Mouse (Mus musculus) kidney, embryonic 14.5 days (tissue): Measurements from ENCODE around the gene Kcnd1. TPM values are rescaled to one million over a fixed set of nuclear protein-coding genes. Genes with fewer than 3 reads are reported as not detected.
A peak's percentile ranks its signal among the peaks of the same experiment; 100 is the strongest.

Experiments
- ATAC-seq: fragments of 200-750 bp; cut with Nextera tagmentation; 2 replicates; pipeline ENCODE4 v1.8.0; 2017; ENCODE audit warnings: moderate number of reproducible peaks, mild to moderate bottlenecking, moderate TSS enrichment, moderate library complexity; ENCODE audit not compliant: low FRiP score, low TSS enrichment
- H3K27ac ChIP-seq: fragments of 300-500 bp; sonication (generic); 2 replicates; pipeline ENCODE4 v1.5.1; 2014; ENCODE audit warnings: low read depth, mild to moderate bottlenecking, low read length, moderate library complexity, mixed read lengths
- H3K27me3 ChIP-seq: fragments of 300-500 bp; sonication (generic); 2 replicates; pipeline ENCODE4 v1.6.1; 2014; ENCODE audit warnings: mild to moderate bottlenecking, low read length; ENCODE audit not compliant: control insufficient read depth, insufficient read depth
- H3K36me3 ChIP-seq: fragments of 300-500 bp; sonication (generic); 2 replicates; pipeline ENCODE4 v1.6.1; 2014; ENCODE audit warnings: low read length, mixed read lengths; ENCODE audit not compliant: control insufficient read depth, insufficient read depth
- H3K4me1 ChIP-seq: fragments of 300-500 bp; sonication (generic); 2 replicates; pipeline ENCODE4 v1.6.1; 2014; ENCODE audit warnings: low read length, mixed read lengths; ENCODE audit not compliant: control insufficient read depth, insufficient read depth
- H3K4me2 ChIP-seq: fragments of 300-500 bp; sonication (generic); replicated peaks from 2 replicates; pipeline ENCODE4 v1.6.1; 2014; ENCODE audit warnings: low read depth, mild to moderate bottlenecking, low read length
- H3K4me3 ChIP-seq: fragments of 300-500 bp; sonication (generic); 2 replicates; pipeline ENCODE4 v1.5.1; 2014; ENCODE audit warnings: mild to moderate bottlenecking, low read length
- H3K9ac ChIP-seq: fragments of 300-500 bp; sonication (generic); 2 replicates; pipeline ENCODE4 v1.6.1; 2014; ENCODE audit warnings: low read depth, mild to moderate bottlenecking, low read length, moderate library complexity
- H3K9me3 ChIP-seq: fragments of 300-500 bp; sonication (generic); 2 replicates; pipeline ENCODE4 v1.6.1; 2016; ENCODE audit warnings: low read length; ENCODE audit not compliant: control insufficient read depth
- WGBS: fragments of 180-500 bp; shearing (Covaris S2); extraction: QIAGEN DNeasy Blood & Tissue Kit; methylation state at CpG from one replicate; pipeline ENCODE4 v1.1.7; 2014; 5-methylcytosine and 5-hydroxymethylcytosine counted together
- polyA plus RNA-seq: library from polyadenylated mRNA; unstranded; fragments of >200 nt; fragmentation: Nextera tagmentation; extraction: Ambion mirVana; gene quantifications from 2 replicates; pipeline ENCODE4 v1.2.1, GENCODE M21; 2014

Kcnd1 gene
- polyA plus RNA-seq, 1 experiment from 2014 or later, result 1.7 TPM

- H3K4me1 ChIP-seq, result no peaks in the 10 kb centered on the region
- no peak overlapping the region for H3K4me2 ChIP-seq
- 100% methylated on average over 1 of the region's 1 CpGs for WGBS
- H3K27me3 ChIP-seq, result no peaks in the 10 kb centered on the region
- no peak overlapping the region for H3K9ac ChIP-seq
- ATAC-seq, result no peak
- peaks cover 15% of the 10 kb centered on the region; the same call in 1 of the 2 replicates for H3K36me3 ChIP-seq
- no peak overlapping the region for H3K4me3 ChIP-seq
- no peak overlapping the region for H3K27ac ChIP-seq
- H3K9me3 ChIP-seq, result no peaks in the 10 kb centered on the region
Measured at GRCm38 (mm10) chrX:7867141-7867540, 45.1 kb downstream of the Kcnd1 start.

GRCm38 (mm10) chrX:7868506-7868905 lies 46.4 kb downstream of the Kcnd1 start:
- Histone ChIP-seq H3K4me1 (no peaks in the 10 kb centered on the region), H3K27me3 (no peaks in the 10 kb centered on the region), H3K4me3 (no peak overlapping the region), H3K36me3 (peaks cover 23% of the 10 kb centered on the region; the same call in 1 of the 2 replicates), H3K4me2 (no peak overlapping the region), H3K9me3 (no peaks in the 10 kb centered on the region), H3K9ac (no peak overlapping the region), H3K27ac (no peak overlapping the region)
- ATAC-seq, result no peak
- 52% methylated on average over 2 of the region's 2 CpGs for WGBS

- no peak for ATAC-seq
- H3K27ac ChIP-seq, result no peak overlapping the region
- no peaks in the 10 kb centered on the region for H3K27me3 ChIP-seq
- no peak overlapping the region for H3K9ac ChIP-seq
- no peaks in the 10 kb centered on the region for H3K4me1 ChIP-seq
- no peak overlapping the region for H3K4me3 ChIP-seq
- 55% methylated on average over 3 of the region's 3 CpGs for WGBS
- no peaks in the 10 kb centered on the region for H3K9me3 ChIP-seq
- no peak overlapping the region for H3K4me2 ChIP-seq
- H3K36me3 ChIP-seq, result peaks cover 26% of the 10 kb centered on the region; the same call in 1 of the 2 replicates
Measured at GRCm38 (mm10) chrX:7869826-7870225, 47.7 kb downstream of the Kcnd1 start.

GRCm38 (mm10) chrX:7878007-7878419 lies 55.9 kb downstream of the Kcnd1 start, which contains the start of gene Pim2:
TSS of gene Pim2 (plus strand) at chrX:7878262.
- ATAC-seq, result peak; percentile 93
- no peaks in the 10 kb centered on the region for H3K4me1 ChIP-seq
- WGBS, result 21% methylated on average over 38 of the region's 38 CpGs
- H3K9me3 ChIP-seq, result no peaks in the 10 kb centered on the region
- peak within 1 kb of the TSS; percentile 28; the same call in 1 of the 2 replicates for H3K9ac ChIP-seq
- peaks cover 9% of the 10 kb centered on the region; the same call in 1 of the 2 replicates for H3K36me3 ChIP-seq
- H3K27ac ChIP-seq, result no peak within 1 kb of the TSS
- peak within 1 kb of the TSS; percentile 46 for H3K4me3 ChIP-seq
- H3K27me3 ChIP-seq, result no peaks in the 10 kb centered on the region
- peak within 1 kb of the TSS; percentile 70 for H3K4me2 ChIP-seq

- H3K9ac ChIP-seq, result peak overlapping the region; percentile 28; the same call in 1 of the 2 replicates
- no peaks in the 10 kb centered on the region for H3K9me3 ChIP-seq
- 29% methylated on average over 21 of the region's 21 CpGs for WGBS
- peak overlapping the region; percentile 46 for H3K4me3 ChIP-seq
- no peak overlapping the region for H3K27ac ChIP-seq
- ATAC-seq, result no peak; the same call in none of the 2 replicates
- no peaks in the 10 kb centered on the region for H3K27me3 ChIP-seq
- no peaks in the 10 kb centered on the region for H3K4me1 ChIP-seq
- H3K36me3 ChIP-seq, result peaks cover 7% of the 10 kb centered on the region; the same call in 1 of the 2 replicates
- peak overlapping the region; percentile 70 for H3K4me2 ChIP-seq
Measured at GRCm38 (mm10) chrX:7878495-7878894, 56.4 kb downstream of the Kcnd1 start.

- Histone ChIP-seq H3K36me3 (peaks cover 4% of the 10 kb centered on the region; the same call in 1 of the 2 replicates), H3K9me3 (no peaks in the 10 kb centered on the region), H3K4me2 (peak overlapping the region; percentile 31), H3K9ac (no peak overlapping the region), H3K27ac (no peak overlapping the region), H3K27me3 (no peaks in the 10 kb centered on the region), H3K4me3 (no peak overlapping the region; the same call in 1 of the 2 replicates), H3K4me1 (no peaks in the 10 kb centered on the region)
- 17% methylated on average over 11 of the region's 11 CpGs for WGBS
- peak; percentile 29 for ATAC-seq
Measured at GRCm38 (mm10) chrX:7879819-7880218, 57.7 kb downstream of the Kcnd1 start.

- H3K9ac ChIP-seq, result peak within 1 kb of the TSS; percentile 45; the same call in 1 of the 2 replicates
- H3K27me3 ChIP-seq, result no peaks in the 10 kb centered on the region
- peak; percentile 94 for ATAC-seq
- H3K4me2 ChIP-seq, result peak within 1 kb of the TSS; percentile 53
- H3K9me3 ChIP-seq, result no peaks in the 10 kb centered on the region
- H3K4me1 ChIP-seq, result no peaks in the 10 kb centered on the region
- 21% methylated on average over 49 of the region's 49 CpGs for WGBS
- H3K27ac ChIP-seq, result peak within 1 kb of the TSS; percentile 67; the same call in 1 of the 2 replicates
- no peaks in the 10 kb centered on the region; the same call in 1 of the 2 replicates for H3K36me3 ChIP-seq
- H3K4me3 ChIP-seq, result peak within 1 kb of the TSS; percentile 57
Measured at GRCm38 (mm10) chrX:7883841-7884567, 61.9 kb downstream of the Kcnd1 start, which contains the start of gene Slc35a2. TSS of gene Slc35a2 (plus strand) at chrX:7884028.
